Mouse (Mus musculus): Measurements from ENCODE around the gene Ccdc65.

DNA sequence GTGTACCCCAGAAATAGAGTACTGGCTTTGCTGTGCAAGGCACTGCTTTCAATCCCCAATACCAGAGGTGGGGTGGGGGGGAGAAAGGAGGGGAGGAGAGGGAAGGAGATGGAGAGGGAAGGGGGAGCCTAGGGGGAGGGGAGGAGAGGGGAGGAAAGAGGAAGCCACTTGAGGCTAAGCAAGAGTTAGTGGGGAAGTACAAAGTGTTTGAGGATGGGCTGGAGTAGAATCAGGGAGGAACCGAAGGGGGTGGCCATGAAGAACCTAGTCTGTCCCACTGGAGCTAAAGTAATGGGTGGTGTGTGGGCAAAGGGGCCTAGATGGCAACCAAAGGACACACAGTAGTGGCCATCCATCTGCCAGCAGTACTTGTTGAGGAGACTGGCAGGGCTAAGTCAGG, 24.3 kb upstream of the Ccdc65 start:
- TF ChIP-seq FOSL1 (IDR thresholded peaks at IDR 0.05; ENCODE audit: insufficient read depth, low read length, poor library complexity, severe bottlenecking): no peak
- TF ChIP-seq CTCF (IDR thresholded peaks at IDR 0.05; ENCODE audit: control insufficient read depth, insufficient read depth, insufficient read length): no peak
- no peak for TF ChIP-seq USF1 (IDR thresholded peaks at IDR 0.05; ENCODE audit: low read depth)
- no peak for TF ChIP-seq MYOD1 (IDR thresholded peaks at IDR 0.05; ENCODE audit: control insufficient read depth, insufficient read length, low read depth)
- TF ChIP-seq MAX (IDR thresholded peaks at IDR 0.05): no peak

Measured in C2C12 (cell line).